Mouse (Mus musculus) olfactory bulb, adult 2 months (tissue): Measurements from ENCODE around the gene Ccdc159.

Experiments used
- CTCF ChIP-seq: fragments of 200-500 bp; IDR thresholded peaks from 2 replicates; pipeline ENCODE4 v1.5.1; 2012; ENCODE audit warnings: low read depth, mild to moderate bottlenecking, low read length, moderate library complexity; ENCODE audit not compliant: insufficient read depth
- POLR2A ChIP-seq: fragments of 200-500 bp; IDR thresholded peaks from 2 replicates; pipeline ENCODE4 v1.6.1; 2012; ENCODE audit warnings: mild to moderate bottlenecking, low read depth, low read length, moderate library complexity; ENCODE audit not compliant: insufficient read depth

DNA sequence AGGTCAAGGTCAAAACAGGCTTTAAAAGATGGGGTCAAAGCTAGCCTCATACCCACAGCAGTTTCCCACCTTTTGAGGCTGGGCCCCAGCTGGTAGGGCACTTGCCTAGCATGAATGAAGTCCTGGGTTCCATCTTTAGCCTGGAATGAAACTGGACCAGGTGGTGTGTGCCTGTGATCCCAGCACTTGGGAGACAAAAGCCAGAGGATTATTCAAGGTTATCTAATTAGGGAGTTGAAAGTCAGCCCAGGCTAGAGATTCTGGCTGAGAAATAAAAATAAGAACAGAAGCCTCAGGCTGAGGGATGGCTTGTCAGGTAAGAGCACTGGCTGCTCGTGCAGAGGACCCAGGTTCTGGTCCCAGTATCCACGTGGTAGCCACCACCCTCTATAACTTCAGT, 4.7 kb downstream of the Ccdc159 start:
- TF ChIP-seq CTCF, result no peak
- TF ChIP-seq POLR2A, result no peak
